Mouse (Mus musculus): ENCODE data around the gene Umps. TPM values are rescaled to one million over a fixed set of nuclear protein-coding genes. Genes with fewer than 3 reads are reported as not detected.
A peak's percentile ranks its signal among the peaks of the same experiment; 100 is the strongest.

The Umps gene
- polyA plus RNA-seq, 1 experiment from 2014 or later, result 71.1 TPM

DNA sequence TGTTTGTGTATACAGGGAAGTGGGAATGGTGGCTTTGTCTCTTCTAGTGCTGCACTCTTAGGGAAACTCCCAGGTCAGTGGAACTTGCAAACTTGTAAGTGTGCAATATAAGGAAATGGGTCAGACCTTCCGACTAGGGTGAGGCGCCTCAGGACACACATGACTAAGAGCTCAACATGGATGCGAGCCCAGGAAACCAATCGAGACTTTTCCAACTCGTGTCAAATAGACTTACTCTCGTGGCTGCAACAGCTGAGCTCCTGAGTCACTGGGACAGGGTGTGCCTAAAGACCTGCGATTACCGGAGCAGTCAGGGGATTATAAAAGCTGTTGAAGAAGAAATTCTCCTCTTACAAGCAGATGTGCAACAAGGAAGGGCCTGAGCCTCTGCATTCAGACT lies 33.9 kb upstream of the Umps start:
- H3K9ac ChIP-seq, result no peak overlapping the region
- DNase-seq (peak; percentile 15), ATAC-seq (ENCODE audit: insufficient read depth) (no peak)
- no peak for TF ChIP-seq CTCF (IDR thresholded peaks at IDR 0.05; ENCODE audit: low read depth)
- H3K27me3 ChIP-seq (ENCODE audit: insufficient read depth, low read length), result no peaks in the 10 kb centered on the region
- WGBS, result 60% methylated on average over 8 of the region's 8 CpGs
- H3K36me3 ChIP-seq (ENCODE audit: insufficient read depth), result no peaks in the 10 kb centered on the region
- H3K4me2 ChIP-seq, result no peak overlapping the region
- H3K27ac ChIP-seq (ENCODE audit: low read depth), result no peak overlapping the region
- no peaks in the 10 kb centered on the region for H3K9me3 ChIP-seq (ENCODE audit: low read depth, low read length)
- no peak overlapping the region for H3K4me3 ChIP-seq (ENCODE audit: low read depth, low read length)
- peaks cover 31% of the 10 kb centered on the region for H3K4me1 ChIP-seq (ENCODE audit: insufficient read depth)

DNA sequence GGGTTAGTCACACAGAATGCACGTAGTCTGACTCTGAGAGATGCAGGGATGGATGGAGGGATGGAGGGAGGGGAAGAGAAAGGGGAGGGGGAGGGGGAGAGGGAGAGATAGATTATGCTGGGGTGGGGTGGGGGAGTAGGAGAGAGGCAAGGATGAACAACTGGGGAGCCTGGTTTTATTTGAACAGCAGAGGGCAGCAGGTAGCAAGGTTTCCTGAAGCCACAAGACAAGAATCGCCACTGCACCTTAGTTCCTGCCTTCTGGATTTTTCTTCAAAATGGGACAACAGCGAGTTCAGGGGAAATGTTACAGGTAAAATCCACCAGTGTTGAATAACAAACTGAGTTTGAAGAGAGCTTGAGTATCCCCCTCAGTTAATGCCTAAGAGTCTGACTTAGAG lies 32.5 kb upstream of the Umps start:
- peak; percentile 80 for DNase-seq
- ATAC-seq (ENCODE audit: insufficient read depth), result no peak
- peak; percentile 69 for TF ChIP-seq CTCF (IDR thresholded peaks at IDR 0.05; ENCODE audit: low read depth)
- no peak overlapping the region for H3K27ac ChIP-seq (ENCODE audit: low read depth)
- H3K4me1 ChIP-seq (ENCODE audit: insufficient read depth), result peaks cover 18% of the 10 kb centered on the region; the same call in 1 of the 2 replicates
- no peaks in the 10 kb centered on the region for H3K36me3 ChIP-seq (ENCODE audit: insufficient read depth)
- H3K27me3 ChIP-seq (ENCODE audit: insufficient read depth, low read length), result no peaks in the 10 kb centered on the region
- H3K9me3 ChIP-seq (ENCODE audit: low read depth, low read length), result no peaks in the 10 kb centered on the region
- H3K4me3 ChIP-seq (ENCODE audit: low read depth, low read length), result no peak overlapping the region
- no peak overlapping the region for H3K4me2 ChIP-seq
- no peak overlapping the region for H3K9ac ChIP-seq
- WGBS, result 25% methylated on average over 3 of the region's 3 CpGs

DNA sequence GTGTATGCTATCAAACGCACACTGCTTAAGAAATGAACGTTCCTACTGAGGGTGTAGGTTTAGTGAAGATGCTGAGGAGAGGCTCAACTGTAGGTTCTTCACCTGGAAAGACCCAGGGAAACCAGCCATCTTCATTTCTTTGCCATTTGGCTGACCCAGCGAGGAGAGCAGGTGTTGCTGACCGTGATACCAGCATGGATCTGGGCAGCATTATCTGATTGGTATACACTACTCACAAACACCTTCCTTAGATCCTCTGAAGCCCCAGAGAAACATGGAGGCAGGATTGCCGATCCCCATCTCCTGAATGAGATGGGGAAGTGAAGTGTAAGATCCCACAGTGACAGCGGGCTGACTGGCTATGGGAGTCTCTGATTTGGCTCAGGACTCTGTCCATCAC lies 31.2 kb upstream of the Umps start:
- WGBS, result 72% methylated on average over 6 of the region's 6 CpGs
- Histone ChIP-seq H3K9ac (no peak overlapping the region), H3K4me1 (ENCODE audit: insufficient read depth) (peaks cover 9% of the 10 kb centered on the region; the same call in 1 of the 2 replicates), H3K27me3 (ENCODE audit: insufficient read depth, low read length) (no peaks in the 10 kb centered on the region), H3K4me3 (ENCODE audit: low read depth, low read length) (no peak overlapping the region), H3K9me3 (ENCODE audit: low read depth, low read length) (no peaks in the 10 kb centered on the region), H3K27ac (ENCODE audit: low read depth) (no peak overlapping the region), H3K4me2 (no peak overlapping the region), H3K36me3 (ENCODE audit: insufficient read depth) (no peaks in the 10 kb centered on the region)
- ATAC-seq (ENCODE audit: insufficient read depth) (no peak), DNase-seq (no peak)
- TF ChIP-seq CTCF (IDR thresholded peaks at IDR 0.05; ENCODE audit: low read depth), result no peak

DNA sequence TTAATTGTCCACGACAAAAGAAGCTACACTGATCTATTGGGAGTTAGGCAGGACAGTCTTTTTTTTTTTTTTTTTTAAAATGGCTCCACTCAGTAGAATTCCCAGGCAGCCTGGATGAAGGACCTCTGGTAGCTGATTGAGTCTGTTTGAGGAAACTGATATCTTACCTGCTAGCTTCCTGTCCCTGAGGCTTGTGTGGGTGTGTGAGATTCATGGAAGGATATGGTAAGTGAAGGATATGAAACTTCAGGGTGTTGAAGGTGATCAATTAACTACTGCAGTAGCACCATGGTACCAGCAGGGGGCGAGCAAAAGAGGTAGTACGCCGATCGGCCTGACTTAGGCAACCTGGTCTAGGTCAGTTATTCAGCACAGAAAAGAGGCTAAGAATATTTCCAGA lies 29.2 kb upstream of the Umps start:
- H3K4me3 ChIP-seq (ENCODE audit: low read depth, low read length), result no peak overlapping the region
- WGBS, result 12% methylated on average over 5 of the region's 5 CpGs
- no peak overlapping the region for H3K4me2 ChIP-seq
- ATAC-seq (ENCODE audit: insufficient read depth), result no peak
- peak; percentile 94 for TF ChIP-seq CTCF (IDR thresholded peaks at IDR 0.05; ENCODE audit: low read depth)
- no peaks in the 10 kb centered on the region for H3K4me1 ChIP-seq (ENCODE audit: insufficient read depth)
- DNase-seq, result peak; percentile 85
- no peaks in the 10 kb centered on the region for H3K36me3 ChIP-seq (ENCODE audit: insufficient read depth)
- no peaks in the 10 kb centered on the region for H3K27me3 ChIP-seq (ENCODE audit: insufficient read depth, low read length)
- no peaks in the 10 kb centered on the region for H3K9me3 ChIP-seq (ENCODE audit: low read depth, low read length)
- H3K27ac ChIP-seq (ENCODE audit: low read depth), result no peak overlapping the region
- no peak overlapping the region for H3K9ac ChIP-seq

DNA sequence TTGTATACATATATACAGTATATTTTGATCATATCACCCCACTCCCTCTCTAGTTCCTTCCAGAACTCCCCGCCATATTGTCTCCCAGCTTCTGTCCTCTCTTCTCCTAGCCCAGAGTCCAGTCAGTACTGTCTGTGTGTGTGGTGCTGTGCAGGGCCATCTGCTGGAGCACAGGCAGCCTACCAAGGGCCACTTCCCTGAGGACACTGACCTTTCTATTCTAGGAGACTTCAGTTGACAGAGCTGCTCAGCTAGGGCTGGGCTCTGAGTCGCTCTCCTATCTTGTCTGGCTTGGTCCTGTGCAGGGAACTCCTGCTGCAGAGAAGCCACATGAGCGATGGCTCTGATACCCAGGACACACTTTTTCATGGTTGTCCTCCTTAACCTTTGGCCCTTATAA lies 28.7 kb upstream of the Umps start:
- H3K36me3 ChIP-seq (ENCODE audit: insufficient read depth), result no peaks in the 10 kb centered on the region
- no peak overlapping the region for H3K4me2 ChIP-seq
- no peak for TF ChIP-seq CTCF (IDR thresholded peaks at IDR 0.05; ENCODE audit: low read depth)
- H3K27ac ChIP-seq (ENCODE audit: low read depth), result no peak overlapping the region
- DNase-seq, result no peak
- no peak; the same call in 1 of the 2 replicates for ATAC-seq (ENCODE audit: insufficient read depth)
- H3K4me3 ChIP-seq (ENCODE audit: low read depth, low read length), result no peak overlapping the region
- WGBS, result 78% methylated on average over 3 of the region's 3 CpGs
- H3K9me3 ChIP-seq (ENCODE audit: low read depth, low read length), result no peaks in the 10 kb centered on the region
- H3K4me1 ChIP-seq (ENCODE audit: insufficient read depth), result no peaks in the 10 kb centered on the region
- no peak overlapping the region for H3K9ac ChIP-seq
- no peaks in the 10 kb centered on the region for H3K27me3 ChIP-seq (ENCODE audit: insufficient read depth, low read length)

DNA sequence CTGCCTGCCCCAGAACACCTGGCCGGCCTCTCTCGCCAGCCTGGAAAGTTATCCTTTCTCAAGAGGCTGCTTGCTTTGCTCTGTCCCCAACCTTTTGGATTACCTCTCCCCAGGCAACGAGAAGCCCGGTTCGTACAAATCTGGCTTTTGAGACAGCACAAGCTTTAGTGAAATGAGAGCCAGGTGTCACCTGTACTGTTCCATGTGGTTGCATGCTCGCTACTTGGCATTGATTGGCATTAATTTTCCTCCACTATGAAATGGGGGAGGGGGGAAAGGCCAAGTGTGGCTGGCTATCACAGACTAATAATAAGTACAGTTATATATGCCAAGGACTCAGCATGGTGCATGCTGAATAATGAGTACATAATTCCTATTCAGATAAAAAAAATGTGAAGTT lies 27.5 kb upstream of the Umps start:
- H3K4me2 ChIP-seq, result no peak overlapping the region
- no peak for TF ChIP-seq CTCF (IDR thresholded peaks at IDR 0.05; ENCODE audit: low read depth)
- WGBS, result 81% methylated on average over 6 of the region's 6 CpGs
- H3K4me3 ChIP-seq (ENCODE audit: low read depth, low read length), result no peak overlapping the region
- no peak overlapping the region for H3K27ac ChIP-seq (ENCODE audit: low read depth)
- no peak overlapping the region for H3K9ac ChIP-seq
- H3K36me3 ChIP-seq (ENCODE audit: insufficient read depth), result no peaks in the 10 kb centered on the region
- no peak for DNase-seq
- H3K27me3 ChIP-seq (ENCODE audit: insufficient read depth, low read length), result no peaks in the 10 kb centered on the region
- H3K4me1 ChIP-seq (ENCODE audit: insufficient read depth), result no peaks in the 10 kb centered on the region
- ATAC-seq (ENCODE audit: insufficient read depth), result no peak
- no peaks in the 10 kb centered on the region for H3K9me3 ChIP-seq (ENCODE audit: low read depth, low read length)

DNA sequence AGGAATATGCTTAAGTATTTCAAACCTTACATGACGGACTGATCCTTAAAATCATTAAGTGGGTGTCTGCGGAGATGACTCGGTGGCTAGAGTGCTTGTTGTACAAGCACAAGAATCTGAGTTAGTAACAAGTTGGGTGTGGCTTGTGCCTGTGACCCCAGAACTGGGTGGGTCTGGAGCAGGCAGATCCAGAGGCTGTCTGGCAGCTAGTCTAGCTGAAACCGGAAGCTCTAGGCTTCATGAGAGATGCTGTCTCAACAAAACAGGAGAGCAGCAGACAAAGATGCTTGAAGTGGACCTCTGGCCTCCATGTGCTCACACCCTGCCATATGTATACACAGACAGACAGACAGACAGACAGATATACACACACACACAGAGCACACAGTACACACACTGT lies 23.9 kb upstream of the Umps start:
- 55% methylated on average over 4 of the region's 4 CpGs for whole genome bisulfite sequencing
- no peak overlapping the region for H3K4me2 ChIP-seq

DNA sequence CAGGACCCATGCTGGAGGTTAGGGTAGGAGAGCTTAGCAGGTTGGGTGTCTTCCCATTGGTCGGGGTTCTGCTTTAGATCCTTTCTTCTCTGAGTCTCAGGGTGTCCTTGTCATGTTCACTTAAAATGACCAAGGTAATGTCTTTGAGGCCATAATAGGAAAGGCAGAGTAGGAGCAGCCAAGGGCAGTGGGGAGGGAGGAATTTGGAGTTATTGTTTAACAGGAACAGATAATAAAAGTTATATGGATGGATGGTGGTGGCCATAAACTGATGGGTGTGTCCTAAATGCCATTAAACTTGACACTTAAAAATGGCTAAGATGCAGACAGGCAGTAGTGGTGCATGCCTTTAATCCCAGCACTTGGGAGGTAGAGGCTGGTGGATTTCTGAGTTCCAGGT lies 22.3 kb upstream of the Umps start:
- Histone ChIP-seq H3K27ac (ENCODE audit: low read depth) (no peak overlapping the region), H3K27me3 (ENCODE audit: insufficient read depth, low read length) (no peaks in the 10 kb centered on the region), H3K4me1 (ENCODE audit: insufficient read depth) (no peaks in the 10 kb centered on the region), H3K36me3 (ENCODE audit: insufficient read depth) (no peaks in the 10 kb centered on the region), H3K9ac (no peak overlapping the region), H3K4me3 (ENCODE audit: low read depth, low read length) (no peak overlapping the region), H3K4me2 (no peak overlapping the region), H3K9me3 (ENCODE audit: low read depth, low read length) (no peaks in the 10 kb centered on the region)
- no peak for TF ChIP-seq CTCF (IDR thresholded peaks at IDR 0.05; ENCODE audit: low read depth)
- ATAC-seq (ENCODE audit: insufficient read depth) (no peak), DNase-seq (no peak)
- WGBS, result 87% methylated on average over 1 of the region's 1 CpGs

More for the DNA sequence above, 23.9 kb upstream of the Umps start:
- H3K4me1 ChIP-seq (ENCODE audit: insufficient read depth), result no peaks in the 10 kb centered on the region
- DNase-seq (no peak), ATAC-seq (ENCODE audit: insufficient read depth) (no peak)
- H3K9ac ChIP-seq, result no peak overlapping the region
- no peaks in the 10 kb centered on the region for H3K36me3 ChIP-seq (ENCODE audit: insufficient read depth)
- H3K4me3 ChIP-seq (ENCODE audit: low read depth, low read length), result no peak overlapping the region
- H3K9me3 ChIP-seq (ENCODE audit: low read depth, low read length), result no peaks in the 10 kb centered on the region
- H3K27me3 ChIP-seq (ENCODE audit: insufficient read depth, low read length), result no peaks in the 10 kb centered on the region
- TF ChIP-seq CTCF (IDR thresholded peaks at IDR 0.05; ENCODE audit: low read depth), result no peak
- H3K27ac ChIP-seq (ENCODE audit: low read depth), result no peak overlapping the region

Data from lung, embryonic 14.5 days (tissue).